Comparison of ENCODE assay signal across 27 mouse cellular contexts in the genomic region with DNA sequence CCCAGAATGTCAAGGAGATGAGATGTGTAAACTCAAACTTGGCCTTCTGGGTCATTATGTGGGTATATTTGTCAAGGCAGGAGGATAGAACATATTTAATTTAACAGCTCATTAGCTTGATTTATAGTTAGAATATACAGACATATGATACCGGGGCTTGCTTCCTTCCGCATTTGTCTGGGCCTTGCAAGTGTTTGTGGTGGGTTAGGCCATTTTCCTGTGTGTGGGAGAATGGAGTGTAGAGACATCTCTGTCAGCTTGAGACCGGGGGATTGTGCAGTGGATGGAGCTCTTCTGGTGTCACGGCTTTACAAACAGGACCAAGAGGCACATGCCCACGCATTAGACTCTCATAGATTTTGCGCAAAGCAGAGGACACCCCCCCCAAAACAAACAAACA.
"Had no signal": no experiment of that assay in that cellular context is flagged by ENCODE, and none has a peak within 500 bp of the region (broad histone marks: within the 10 kb centered on the region; RNA-seq: fewer than 3 reads in every experiment).

No protein-coding gene starts in this region.

- ATAC-seq: forebrain, embryonic 16.5 days; hindbrain, embryonic 16.5 days; inflammation-experienced regulatory T-cells, adult 6 months; intestine, embryonic 15.5 days had no signal

- H3K4me2 ChIP-seq: heart, embryonic 12.5 days; hindbrain, embryonic 12.5 days; hindbrain, embryonic 14.5 days; intestine, embryonic 15.5 days; limb, embryonic 12.5 days; liver, embryonic 11.5 days; liver, embryonic 13.5 days; liver, embryonic 15.5 days had no signal

- H3K36me3 ChIP-seq: intestine, embryonic 15.5 days; limb, embryonic 10.5 days; limb, embryonic 12.5 days; liver, embryonic 13.5 days; liver, embryonic 15.5 days had no signal

- H3K27ac ChIP-seq: gastrocnemius, adult 2 months; heart, embryonic 10.5 days; hindbrain, embryonic 10.5 days; hindbrain, embryonic 12.5 days; hindbrain, embryonic 14.5 days; intestine, embryonic 15.5 days; limb, embryonic 10.5 days; limb, embryonic 12.5 days; liver, embryonic 13.5 days; liver, embryonic 15.5 days had no signal

- H3K9ac ChIP-seq: heart, embryonic 12.5 days; hindbrain, embryonic 12.5 days; hindbrain, embryonic 14.5 days; intestine, embryonic 15.5 days; limb, embryonic 12.5 days; liver, embryonic 13.5 days; liver, embryonic 15.5 days had no signal

- DNase-seq: gastrocnemius, adult 2 months; gastrocnemius, postnatal 10 days; gastrocnemius, postnatal 25 days; heart, adult 11 months; heart, postnatal 10 days; heart, postnatal 4 days; kidney, adult 11 months; kidney, adult 8-10 months; kidney, postnatal 10 days; kidney, postnatal 36 days; layer of hippocampus, adult 9-11 months; layer of hippocampus, postnatal 36 days; liver; liver, embryonic 13.5 days had no signal

- H3K9me3 ChIP-seq: heart, embryonic 10.5 days; heart, embryonic 12.5 days; hindbrain, embryonic 10.5 days; hindbrain, embryonic 12.5 days; intestine, embryonic 15.5 days; limb, embryonic 10.5 days; limb, embryonic 12.5 days; liver, embryonic 13.5 days; liver, embryonic 15.5 days had no signal

- H3K27me3 ChIP-seq: intestine, embryonic 15.5 days had no signal

- H3K4me3 ChIP-seq: gastrocnemius, adult 2 months; heart, embryonic 10.5 days; heart, embryonic 12.5 days; hindbrain, embryonic 10.5 days; hindbrain, embryonic 12.5 days; intestine, embryonic 15.5 days; limb, embryonic 10.5 days; limb, embryonic 12.5 days; liver, embryonic 13.5 days; liver, embryonic 15.5 days had no signal

- H3K4me1 ChIP-seq: intestine, embryonic 15.5 days; liver, embryonic 13.5 days; liver, embryonic 15.5 days had no signal
